Mouse (Mus musculus): ENCODE data around the gene Nrarp. TPM values are rescaled to one million over a fixed set of nuclear protein-coding genes. Genes with fewer than 3 reads are reported as not detected.

Nrarp gene
- total RNA-seq, 2 experiments from 2014 or later: 2.3 to 3.5 TPM

GRCm38 (mm10) chr2:25226864-25227263 is 46.3 kb downstream of the Nrarp start:
- DNase-seq (ENCODE audit: low spot score in 2 of 2): no peak

- no peak for DNase-seq (ENCODE audit: low spot score in 2 of 2)
These were observed 46.8 kb downstream of the Nrarp start for GRCm38 (mm10) chr2:25227406-25227805.

GRCm38 (mm10) chr2:25228431-25228889 is 47.9 kb downstream of the Nrarp start:
- peak; percentile 78 to 83 for DNase-seq (ENCODE audit: low spot score in 2 of 2)

GRCm38 (mm10) chr2:25228995-25229530 is 48.5 kb downstream of the Nrarp start:
- no peak for DNase-seq (ENCODE audit: low spot score in 2 of 2)

- DNase-seq (ENCODE audit: low spot score in 2 of 2): no peak
These were observed 49.0 kb downstream of the Nrarp start for GRCm38 (mm10) chr2:25229582-25229981.

GRCm38 (mm10) chr2:25230581-25230980 is 50.0 kb downstream of the Nrarp start:
- no peak for DNase-seq (ENCODE audit: low spot score in 2 of 2)

- no peak for DNase-seq (ENCODE audit: low spot score in 2 of 2)
These were observed 50.5 kb downstream of the Nrarp start for GRCm38 (mm10) chr2:25231038-25231437.

Other genes starting within 250 kb of the Nrarp start
- 1 to 10 TPM; 9.2 to 9.9 TPM for gene Arrdc1, start 245.5 kb upstream of the Nrarp start, total RNA-seq (2021)
- 10 to 100 TPM; 21.6 to 30.4 TPM for gene Zmynd19, start 231.0 kb upstream of the Nrarp start, total RNA-seq (2021)
- 10 to 100 TPM in 1 of 2 experiments, 1 to 10 TPM in 1; 6.6 to 10.8 TPM for gene Dph7, start 218.4 kb upstream of the Nrarp start, total RNA-seq (2021)
- 10 to 100 TPM; 85.2 to 88.0 TPM for gene Mrpl41, start 205.7 kb upstream of the Nrarp start, total RNA-seq (2021)
- gene Pnpla7, start 204.7 kb upstream of the Nrarp start, total RNA-seq (2021): 10 to 100 TPM; 36.3 to 47.2 TPM
- 10 to 100 TPM; 43.4 to 55.4 TPM for gene Nsmf, start 126.4 kb upstream of the Nrarp start, total RNA-seq (2021)
- not detected for gene Entpd8, start 100.5 kb upstream of the Nrarp start, total RNA-seq (2021)
- not detected for gene Noxa1, start 85.6 kb upstream of the Nrarp start, total RNA-seq (2021)
- 10 to 100 TPM; 11.6 to 19.5 TPM for gene Tor4a, start 16.1 kb downstream of the Nrarp start, total RNA-seq (2021)
- 10 to 100 TPM; 48.8 to 49.5 TPM for gene Nelfb, start 30.7 kb downstream of the Nrarp start, total RNA-seq (2021)
- not detected for gene Stpg3, start 33.9 kb downstream of the Nrarp start, total RNA-seq (2021)
- gene Fam166a, start 38.0 kb downstream of the Nrarp start, total RNA-seq (2021): not detected
- gene Tubb4b, start 43.9 kb downstream of the Nrarp start, total RNA-seq (2021): 100 to 1,000 TPM; 284 to 287 TPM
- not detected for gene Slc34a3, start 53.6 kb downstream of the Nrarp start, total RNA-seq (2021)
- not detected for gene Rnf224, start 56.0 kb downstream of the Nrarp start, total RNA-seq (2021)
- gene Rnf208, start 61.5 kb downstream of the Nrarp start, total RNA-seq (2021): 1 to 10 TPM; 7.9 to 8.3 TPM
- not detected for gene Cysrt1, start 61.7 kb downstream of the Nrarp start, total RNA-seq (2021)
- gene AL732309.1, start 66.1 kb downstream of the Nrarp start, total RNA-seq (2021): 1 to 10 TPM; 2.2 to 5.7 TPM
- gene Tmem203, start 74.7 kb downstream of the Nrarp start, total RNA-seq (2021): 10 to 100 TPM; 19.5 to 24.4 TPM
- 1 to 10 TPM; 8.2 to 9.4 TPM for gene Tprn, start 81.9 kb downstream of the Nrarp start, total RNA-seq (2021)
- gene Ssna1, start 91.7 kb downstream of the Nrarp start, total RNA-seq (2021): 10 to 100 TPM; 37.2 to 40.1 TPM
- gene Anapc2, start 91.7 kb downstream of the Nrarp start, total RNA-seq (2021): 10 to 100 TPM; 75.5 to 82.4 TPM
- not detected for gene Tmem210, start 107.4 kb downstream of the Nrarp start, total RNA-seq (2021)
- not detected for gene Lrrc26, start 109.2 kb downstream of the Nrarp start, total RNA-seq (2021)
- 10 to 100 TPM; 10.0 to 10.5 TPM for gene Grin1, start 138.4 kb downstream of the Nrarp start, total RNA-seq (2021)
- 10 to 100 TPM; 59.0 to 63.2 TPM for gene Man1b1, start 151.6 kb downstream of the Nrarp start, total RNA-seq (2021)
- gene Dpp7, start 175.6 kb downstream of the Nrarp start, total RNA-seq (2021): 10 to 100 TPM; 32.3 to 42.0 TPM
- gene Uap1l1, start 184.9 kb downstream of the Nrarp start, total RNA-seq (2021): 10 to 100 TPM; 18.8 to 20.9 TPM
- not detected for gene Sapcd2, start 191.6 kb downstream of the Nrarp start, total RNA-seq (2021)
- gene Entpd2, start 215.1 kb downstream of the Nrarp start, total RNA-seq (2021): 1 to 10 TPM; 3.2 to 8.3 TPM
- gene Npdc1, start 218.6 kb downstream of the Nrarp start, total RNA-seq (2021): 100 to 1,000 TPM; 125 to 161 TPM
- gene Fut7, start 242.5 kb downstream of the Nrarp start, total RNA-seq (2021): under 1 TPM; 0.13 to 0.35 TPM
- 10 to 100 TPM; 36.9 to 48.5 TPM for gene Abca2, start 247.9 kb downstream of the Nrarp start, total RNA-seq (2021)